Mouse (Mus musculus): Measurements from ENCODE around the gene Mef2a. TPM values are rescaled to one million over a fixed set of nuclear protein-coding genes. Genes with fewer than 3 reads are reported as not detected.

The Mef2a gene
- polyA plus RNA-seq, 1 experiment from 2014 or later, result 41.0 TPM

DNA sequence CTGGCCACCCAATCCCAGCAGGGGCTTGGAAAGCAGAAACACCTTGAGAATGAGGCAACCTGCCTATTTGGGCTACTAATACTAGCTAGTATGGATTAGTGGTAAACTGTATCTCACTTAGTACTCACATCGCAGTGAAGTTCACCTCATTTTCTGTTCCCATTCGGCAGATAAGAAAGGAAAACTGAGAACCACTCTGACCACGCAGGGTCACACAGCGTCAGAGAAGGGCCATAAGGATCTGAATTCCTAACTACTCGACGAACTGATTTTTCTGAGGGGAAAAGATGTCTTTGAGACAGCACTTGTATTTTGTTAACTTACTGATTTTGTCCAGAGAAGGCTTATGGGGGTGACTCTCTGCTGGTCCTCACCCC lies 914 bp upstream of the Mef2a start:
- WGBS, result 33% methylated on average over 6 of the region's 6 CpGs
- Histone ChIP-seq H3K9ac (ENCODE audit: low read length) (peak overlapping the region; percentile 99), H3K27me3 (ENCODE audit: control insufficient read depth, insufficient read depth, low read length) (no peaks in the 10 kb centered on the region), H3K27ac (ENCODE audit: low read length) (peak overlapping the region; percentile 99), H3K4me2 (ENCODE audit: low read depth, low read length) (peak overlapping the region; percentile 88), H3K9me3 (replicated peaks; ENCODE audit: control insufficient read depth, low read length) (no peaks in the 10 kb centered on the region), H3K36me3 (ENCODE audit: control insufficient read depth, insufficient read depth, low read length) (no peaks in the 10 kb centered on the region), H3K4me3 (replicated peaks; ENCODE audit: low read length) (peak overlapping the region; percentile 96), H3K4me1 (ENCODE audit: control insufficient read depth, insufficient read depth, low read length) (peaks cover 11% of the 10 kb centered on the region; the same call in 1 of the 2 replicates)
- no peak for ATAC-seq (ENCODE audit: insufficient read depth, low FRiP score)

DNA sequence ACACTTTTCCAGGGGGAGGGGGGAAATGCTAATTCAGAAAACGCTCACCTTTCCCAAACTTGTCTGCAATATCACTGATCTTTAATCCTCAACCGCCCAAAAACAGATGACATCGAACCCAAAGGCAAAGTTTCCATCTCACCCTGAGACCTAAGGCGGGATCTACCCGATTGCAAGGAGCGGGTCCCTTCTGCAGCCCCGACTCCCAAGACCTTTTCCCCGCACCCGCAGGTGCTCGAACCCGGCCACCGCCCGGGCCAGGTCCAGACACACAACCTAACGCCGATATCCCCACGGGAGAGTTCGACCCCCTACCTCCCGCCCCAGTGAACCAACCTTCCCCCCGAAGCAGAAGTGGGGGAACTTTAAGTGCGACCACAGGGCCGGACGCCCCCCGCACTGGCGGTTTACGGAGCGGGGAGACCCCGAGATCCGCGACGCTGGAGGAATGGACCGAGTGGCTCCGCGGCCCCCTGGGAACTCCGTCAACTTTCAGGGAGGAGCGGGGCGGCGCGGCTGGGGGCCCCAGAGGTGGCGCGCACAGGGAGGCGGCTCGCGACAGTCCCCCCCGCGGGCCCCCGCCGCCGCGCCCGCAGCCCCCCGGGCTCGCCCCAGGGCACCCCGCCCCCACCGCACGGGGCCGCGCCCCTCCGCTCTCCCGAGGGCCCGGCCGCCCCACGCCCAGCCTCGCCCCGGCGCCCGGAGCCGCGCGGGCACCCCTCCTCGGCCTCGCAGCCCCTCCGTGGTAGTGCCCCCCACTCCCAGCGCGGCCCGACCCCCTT lies 576 bp downstream of the Mef2a start:
- Histone ChIP-seq H3K27ac (ENCODE audit: low read length) (peak overlapping the region; percentile 99), H3K9me3 (replicated peaks; ENCODE audit: control insufficient read depth, low read length) (no peaks in the 10 kb centered on the region), H3K4me3 (replicated peaks; ENCODE audit: low read length) (peak overlapping the region; percentile 96), H3K9ac (ENCODE audit: low read length) (peak overlapping the region; percentile 99), H3K4me2 (ENCODE audit: low read depth, low read length) (peak overlapping the region; percentile 88), H3K36me3 (ENCODE audit: control insufficient read depth, insufficient read depth, low read length) (no peaks in the 10 kb centered on the region), H3K27me3 (ENCODE audit: control insufficient read depth, insufficient read depth, low read length) (no peaks in the 10 kb centered on the region), H3K4me1 (ENCODE audit: control insufficient read depth, insufficient read depth, low read length) (peaks cover 14% of the 10 kb centered on the region; the same call in 1 of the 2 replicates)
- peak; percentile 79 for ATAC-seq (ENCODE audit: insufficient read depth, low FRiP score)
- under 1% methylated on average over 55 of the region's 75 CpGs for WGBS

DNA sequence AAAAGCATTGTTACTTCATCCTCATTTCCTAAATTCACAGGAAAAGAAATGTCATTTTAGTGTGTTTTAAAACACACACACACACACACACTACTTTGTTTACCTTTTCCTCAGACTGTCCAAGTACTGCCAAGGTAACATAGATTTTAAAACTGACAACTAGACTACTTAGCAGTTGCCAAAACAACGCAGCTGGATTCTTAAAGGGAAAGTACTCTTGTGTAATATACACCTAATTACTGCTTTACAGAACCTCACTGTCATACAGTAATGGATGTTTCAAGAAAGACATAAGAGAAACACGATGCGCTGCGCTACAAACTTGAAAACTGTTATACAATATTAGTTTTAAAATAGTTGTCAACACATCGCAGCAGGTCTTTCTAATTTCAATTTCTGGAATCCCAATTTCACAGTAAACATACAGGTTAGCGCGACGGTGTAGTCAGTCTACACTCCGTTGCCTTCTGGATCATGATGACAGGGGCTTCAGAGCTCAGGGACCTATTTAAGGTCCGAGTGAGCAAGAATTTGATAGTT lies 1.2 kb downstream of the Mef2a start:
- H3K4me3 ChIP-seq (replicated peaks; ENCODE audit: low read length), result peak overlapping the region; percentile 96
- peaks cover 14% of the 10 kb centered on the region; the same call in 1 of the 2 replicates for H3K4me1 ChIP-seq (ENCODE audit: control insufficient read depth, insufficient read depth, low read length)
- WGBS, result 6% methylated on average over 10 of the region's 10 CpGs
- H3K27ac ChIP-seq (ENCODE audit: low read length), result peak overlapping the region; percentile 99; the same call in 1 of the 2 replicates
- H3K9ac ChIP-seq (ENCODE audit: low read length), result peak overlapping the region; percentile 99
- H3K27me3 ChIP-seq (ENCODE audit: control insufficient read depth, insufficient read depth, low read length), result no peaks in the 10 kb centered on the region
- H3K9me3 ChIP-seq (replicated peaks; ENCODE audit: control insufficient read depth, low read length), result no peaks in the 10 kb centered on the region
- no peak for ATAC-seq (ENCODE audit: insufficient read depth, low FRiP score)
- H3K4me2 ChIP-seq (ENCODE audit: low read depth, low read length), result peak overlapping the region; percentile 88
- no peaks in the 10 kb centered on the region for H3K36me3 ChIP-seq (ENCODE audit: control insufficient read depth, insufficient read depth, low read length)

DNA sequence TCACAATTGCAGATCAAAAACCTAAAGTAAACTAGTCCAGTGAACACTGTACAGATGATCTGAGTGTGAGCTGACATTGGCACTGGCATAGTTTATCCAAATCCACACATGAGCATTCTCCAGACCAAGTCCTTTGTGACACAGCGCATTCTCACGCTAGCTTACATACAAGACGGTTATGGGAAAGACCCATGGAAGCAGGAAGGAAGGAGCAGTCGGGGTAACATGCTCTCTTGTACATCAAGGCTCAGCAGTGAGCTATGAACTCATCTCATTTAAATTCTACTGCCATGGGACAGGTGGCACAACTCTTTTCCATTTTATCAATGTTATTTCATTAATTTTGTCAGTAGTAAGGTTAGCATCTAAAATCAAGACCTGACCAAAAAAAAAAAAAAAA lies 3.0 kb downstream of the Mef2a start:
- peaks cover 14% of the 10 kb centered on the region; the same call in 1 of the 2 replicates for H3K4me1 ChIP-seq (ENCODE audit: control insufficient read depth, insufficient read depth, low read length)
- no peaks in the 10 kb centered on the region for H3K9me3 ChIP-seq (replicated peaks; ENCODE audit: control insufficient read depth, low read length)
- no peak overlapping the region for H3K9ac ChIP-seq (ENCODE audit: low read length)
- no peak overlapping the region for H3K4me2 ChIP-seq (ENCODE audit: low read depth, low read length)
- H3K27ac ChIP-seq (ENCODE audit: low read length), result no peak overlapping the region
- no peak for ATAC-seq (ENCODE audit: insufficient read depth, low FRiP score)
- WGBS, result 65% methylated on average over 4 of the region's 4 CpGs
- H3K4me3 ChIP-seq (replicated peaks; ENCODE audit: low read length), result no peak overlapping the region
- H3K36me3 ChIP-seq (ENCODE audit: control insufficient read depth, insufficient read depth, low read length), result no peaks in the 10 kb centered on the region
- H3K27me3 ChIP-seq (ENCODE audit: control insufficient read depth, insufficient read depth, low read length), result no peaks in the 10 kb centered on the region

DNA sequence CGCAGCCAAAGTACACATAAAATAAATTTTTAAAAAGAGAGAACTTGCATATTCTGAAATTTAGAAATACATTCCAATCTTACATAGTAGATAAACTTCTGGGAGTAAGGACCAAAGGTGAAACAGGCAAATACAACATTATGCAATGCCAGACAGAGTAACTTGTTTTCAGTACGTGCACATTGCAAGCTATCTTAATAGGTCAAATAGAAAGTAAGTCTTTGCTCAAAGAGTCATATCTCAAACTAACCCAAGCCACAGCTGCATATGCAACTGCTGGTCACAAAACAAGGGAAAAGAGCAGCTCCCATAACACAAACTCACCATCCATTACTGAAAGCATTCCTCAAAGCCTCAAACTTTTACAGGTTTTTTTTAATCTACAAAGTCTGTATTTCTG lies 4.3 kb downstream of the Mef2a start:
- Histone ChIP-seq H3K27me3 (ENCODE audit: control insufficient read depth, insufficient read depth, low read length) (no peaks in the 10 kb centered on the region), H3K4me3 (replicated peaks; ENCODE audit: low read length) (no peak overlapping the region), H3K27ac (ENCODE audit: low read length) (no peak overlapping the region), H3K4me1 (ENCODE audit: control insufficient read depth, insufficient read depth, low read length) (peaks cover 10% of the 10 kb centered on the region; the same call in 1 of the 2 replicates), H3K9ac (ENCODE audit: low read length) (no peak overlapping the region), H3K36me3 (ENCODE audit: control insufficient read depth, insufficient read depth, low read length) (no peaks in the 10 kb centered on the region), H3K4me2 (ENCODE audit: low read depth, low read length) (no peak overlapping the region), H3K9me3 (replicated peaks; ENCODE audit: control insufficient read depth, low read length) (no peaks in the 10 kb centered on the region)
- ATAC-seq (ENCODE audit: insufficient read depth, low FRiP score), result no peak
- WGBS, result 73% methylated on average over 2 of the region's 2 CpGs

DNA sequence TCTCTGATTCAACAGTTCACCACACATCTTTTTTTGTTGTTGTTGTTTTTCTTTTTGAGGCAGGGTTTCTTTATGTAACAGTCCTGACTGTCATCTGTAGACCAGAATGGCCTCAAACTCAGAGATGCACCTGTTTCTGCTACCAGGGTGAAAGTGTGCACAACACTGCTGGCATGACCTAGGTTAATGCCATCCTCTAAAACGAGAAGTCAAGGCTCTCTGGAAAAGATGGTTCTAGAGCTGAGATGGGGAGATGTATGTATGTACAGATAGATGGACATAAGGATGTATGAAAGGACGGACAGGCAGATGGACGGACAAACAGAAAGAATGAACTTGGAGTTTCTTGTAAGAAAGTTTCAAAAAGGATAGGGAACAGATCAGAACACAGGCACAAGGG lies 12.1 kb downstream of the Mef2a start:
- H3K27ac ChIP-seq (ENCODE audit: low read length), result no peak overlapping the region
- H3K4me1 ChIP-seq (ENCODE audit: control insufficient read depth, insufficient read depth, low read length), result no peaks in the 10 kb centered on the region
- H3K36me3 ChIP-seq (ENCODE audit: control insufficient read depth, insufficient read depth, low read length), result no peaks in the 10 kb centered on the region
- no peak overlapping the region for H3K4me3 ChIP-seq (replicated peaks; ENCODE audit: low read length)
- no peak overlapping the region for H3K4me2 ChIP-seq (ENCODE audit: low read depth, low read length)
- H3K9ac ChIP-seq (ENCODE audit: low read length), result no peak overlapping the region
- no peaks in the 10 kb centered on the region for H3K9me3 ChIP-seq (replicated peaks; ENCODE audit: control insufficient read depth, low read length)
- ATAC-seq (ENCODE audit: insufficient read depth, low FRiP score), result no peak
- H3K27me3 ChIP-seq (ENCODE audit: control insufficient read depth, insufficient read depth, low read length), result no peaks in the 10 kb centered on the region
- 88% methylated on average over 3 of the region's 3 CpGs for WGBS

DNA sequence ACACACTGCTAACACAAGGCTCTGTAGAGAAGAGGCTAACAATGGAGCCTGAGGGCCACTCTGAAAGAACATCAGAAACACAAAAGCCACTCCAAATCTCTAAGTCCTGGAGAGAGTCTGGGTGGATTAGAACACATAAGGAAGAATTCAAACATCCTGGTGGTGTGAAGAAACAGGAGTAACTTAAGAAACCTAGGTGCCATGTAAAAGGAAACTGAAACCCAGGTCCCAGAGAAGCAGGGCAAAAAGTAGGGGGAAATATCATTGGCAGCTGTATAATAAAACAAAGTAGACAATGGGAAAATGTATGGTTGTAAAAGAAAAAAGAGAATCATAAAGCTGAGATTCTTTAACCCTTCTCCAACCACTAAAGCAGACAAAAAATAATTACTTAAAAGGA lies 12.8 kb downstream of the Mef2a start:
- H3K27me3 ChIP-seq (ENCODE audit: control insufficient read depth, insufficient read depth, low read length), result no peaks in the 10 kb centered on the region
- H3K4me2 ChIP-seq (ENCODE audit: low read depth, low read length), result no peak overlapping the region
- H3K4me1 ChIP-seq (ENCODE audit: control insufficient read depth, insufficient read depth, low read length), result no peaks in the 10 kb centered on the region
- no peak overlapping the region for H3K4me3 ChIP-seq (replicated peaks; ENCODE audit: low read length)
- H3K36me3 ChIP-seq (ENCODE audit: control insufficient read depth, insufficient read depth, low read length), result no peaks in the 10 kb centered on the region
- ATAC-seq (ENCODE audit: insufficient read depth, low FRiP score), result no peak
- H3K27ac ChIP-seq (ENCODE audit: low read length), result no peak overlapping the region
- H3K9ac ChIP-seq (ENCODE audit: low read length), result no peak overlapping the region
- no peaks in the 10 kb centered on the region for H3K9me3 ChIP-seq (replicated peaks; ENCODE audit: control insufficient read depth, low read length)

DNA sequence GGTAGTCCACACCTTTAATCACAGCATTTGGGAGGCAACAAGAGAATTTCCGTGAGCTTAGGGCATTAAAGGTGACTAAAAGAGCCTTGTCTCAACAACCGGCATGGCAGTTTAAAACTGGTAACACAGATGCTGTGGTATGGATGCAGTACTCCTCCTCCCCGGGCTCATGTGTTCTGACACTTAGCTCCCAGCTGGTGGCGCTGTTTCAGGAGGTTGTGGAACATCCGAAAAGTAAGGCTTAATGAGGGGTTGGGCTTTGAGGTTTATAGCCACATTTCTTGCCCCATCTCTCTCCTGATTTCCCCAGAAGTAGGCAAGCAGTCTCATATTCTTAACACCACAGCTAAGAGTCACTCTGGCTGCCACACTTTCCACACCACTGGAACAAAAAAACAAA lies 16.8 kb downstream of the Mef2a start:
- no peak for ATAC-seq (ENCODE audit: insufficient read depth, low FRiP score)
- no peaks in the 10 kb centered on the region for H3K9me3 ChIP-seq (replicated peaks; ENCODE audit: control insufficient read depth, low read length)
- H3K36me3 ChIP-seq (ENCODE audit: control insufficient read depth, insufficient read depth, low read length), result no peaks in the 10 kb centered on the region
- WGBS, result 88% methylated on average over 5 of the region's 5 CpGs
- H3K27ac ChIP-seq (ENCODE audit: low read length), result no peak overlapping the region
- no peak overlapping the region for H3K4me3 ChIP-seq (replicated peaks; ENCODE audit: low read length)
- no peak overlapping the region for H3K4me2 ChIP-seq (ENCODE audit: low read depth, low read length)
- H3K27me3 ChIP-seq (ENCODE audit: control insufficient read depth, insufficient read depth, low read length), result no peaks in the 10 kb centered on the region
- no peak overlapping the region for H3K9ac ChIP-seq (ENCODE audit: low read length)
- H3K4me1 ChIP-seq (ENCODE audit: control insufficient read depth, insufficient read depth, low read length), result no peaks in the 10 kb centered on the region

DNA sequence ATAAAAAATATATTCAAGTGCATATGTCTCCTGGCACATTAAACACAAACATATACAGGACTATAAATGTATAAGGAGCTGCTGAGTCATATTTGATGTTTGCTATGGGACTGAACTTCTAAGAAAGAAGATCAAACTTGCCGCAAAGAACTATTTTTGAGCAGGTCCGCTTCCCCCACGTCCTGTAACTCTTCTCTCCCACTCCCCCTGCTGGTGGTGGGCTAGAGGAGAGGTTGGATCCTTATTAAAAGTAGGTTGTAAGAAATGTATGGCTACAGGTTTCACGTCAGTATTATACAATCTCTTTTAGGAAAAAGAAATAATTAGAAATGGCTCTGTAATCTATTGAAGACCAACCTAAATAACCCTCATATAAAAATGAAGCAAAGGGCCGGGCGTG lies 19.0 kb downstream of the Mef2a start:
- Histone ChIP-seq H3K27ac (ENCODE audit: low read length) (no peak overlapping the region), H3K9me3 (replicated peaks; ENCODE audit: control insufficient read depth, low read length) (no peaks in the 10 kb centered on the region), H3K27me3 (ENCODE audit: control insufficient read depth, insufficient read depth, low read length) (no peaks in the 10 kb centered on the region), H3K4me3 (replicated peaks; ENCODE audit: low read length) (no peak overlapping the region), H3K4me1 (ENCODE audit: control insufficient read depth, insufficient read depth, low read length) (no peaks in the 10 kb centered on the region), H3K9ac (ENCODE audit: low read length) (no peak overlapping the region), H3K4me2 (ENCODE audit: low read depth, low read length) (no peak overlapping the region), H3K36me3 (ENCODE audit: control insufficient read depth, insufficient read depth, low read length) (no peaks in the 10 kb centered on the region)
- WGBS, result 83% methylated on average over 6 of the region's 6 CpGs
- ATAC-seq (ENCODE audit: insufficient read depth, low FRiP score), result no peak
